Mouse (Mus musculus) R1 (cell line): Measurements from ENCODE around the gene Trim47.
"Not testable (repeated sequence)": the region's sequence is repeated elsewhere in the genome, so short reads cannot be mapped to it uniquely, and the experiment has no call there.

Experiments
- DNase-seq: peaks from one replicate; pipeline ENCODE4 v3.0.0-alpha.2; 2018; ENCODE audit warnings: low read depth, low spot score

The Trim47 gene

GRCm38 (mm10) chr11:116107777-116108285 is 19.2 kb downstream of the Trim47 start:
- DNase-seq: no peak

- no peak for DNase-seq
These were observed 19.8 kb downstream of the Trim47 start for GRCm38 (mm10) chr11:116106963-116107776.

GRCm38 (mm10) chr11:116106154-116106962 is 20.7 kb downstream of the Trim47 start:
- peak; percentile 66 for DNase-seq

GRCm38 (mm10) chr11:116105065-116105464 is 21.9 kb downstream of the Trim47 start:
- DNase-seq: no peak

GRCm38 (mm10) chr11:116104006-116104646 is 22.9 kb downstream of the Trim47 start:
- peak; percentile 84 for DNase-seq

- no peak for DNase-seq
These were observed 23.4 kb downstream of the Trim47 start for GRCm38 (mm10) chr11:116103572-116103971.

GRCm38 (mm10) chr11:116102472-116102871 is 24.5 kb downstream of the Trim47 start:
- no peak for DNase-seq

GRCm38 (mm10) chr11:116101931-116102381 is 25.1 kb downstream of the Trim47 start:
- DNase-seq: no peak

GRCm38 (mm10) chr11:116100839-116101238 is 26.2 kb downstream of the Trim47 start:
- no peak for DNase-seq

- no peak for DNase-seq
These were observed 26.6 kb downstream of the Trim47 start for GRCm38 (mm10) chr11:116100385-116100784.

- no peak for DNase-seq
These were observed 27.5 kb downstream of the Trim47 start for GRCm38 (mm10) chr11:116099462-116099861.

- DNase-seq: no peak
These were observed 28.1 kb downstream of the Trim47 start for GRCm38 (mm10) chr11:116098711-116099460.

GRCm38 (mm10) chr11:116096213-116097108 is 30.5 kb downstream of the Trim47 start:
- DNase-seq: peak; percentile 97

- DNase-seq: no peak
These were observed 31.4 kb downstream of the Trim47 start for GRCm38 (mm10) chr11:116095573-116095972.

- DNase-seq: no peak
These were observed 33.0 kb downstream of the Trim47 start for GRCm38 (mm10) chr11:116093771-116094565.

GRCm38 (mm10) chr11:116092959-116093358 is 34.1 kb downstream of the Trim47 start:
- DNase-seq: not testable (repeated sequence)

GRCm38 (mm10) chr11:116091591-116091990 is 35.4 kb downstream of the Trim47 start:
- DNase-seq: no peak

GRCm38 (mm10) chr11:116089545-116089944 is 37.5 kb downstream of the Trim47 start:
- DNase-seq: no peak

- DNase-seq: no peak
These were observed 38.1 kb downstream of the Trim47 start for GRCm38 (mm10) chr11:116088741-116089394.
